Mouse (Mus musculus) embryonic facial prominence, embryonic 14.5 days (tissue): ENCODE data around the gene Lrtm2. TPM values are rescaled to one million over a fixed set of nuclear protein-coding genes. Genes with fewer than 3 reads are reported as not detected.

Experiments
- ATAC-seq: fragments of 200-750 bp; cut with Nextera tagmentation; 2 replicates; pipeline ENCODE4 v1.8.0; 2017; ENCODE audit warnings: low read depth, moderate number of reproducible peaks, moderate TSS enrichment
- DNase-seq: peaks from one replicate; pipeline ENCODE4 v3.0.0-alpha.2; 2015; ENCODE audit warnings: low spot score
- H3K27ac ChIP-seq: fragments of 300-500 bp; sonication (generic); replicated peaks from 2 replicates; pipeline ENCODE4 v1.5.1; 2014; ENCODE audit warnings: low read depth, mild to moderate bottlenecking, low read length, moderate library complexity
- H3K27me3 ChIP-seq: fragments of 300-500 bp; sonication (generic); replicated peaks from 2 replicates; pipeline ENCODE4 v1.6.1; 2014; ENCODE audit warnings: low read length; ENCODE audit not compliant: control insufficient read depth, insufficient read depth
- H3K36me3 ChIP-seq: fragments of 300-500 bp; sonication (generic); 2 replicates; pipeline ENCODE4 v1.6.1; 2014; ENCODE audit warnings: low read length, mixed read lengths; ENCODE audit not compliant: control insufficient read depth, insufficient read depth
- H3K4me1 ChIP-seq: fragments of 300-500 bp; sonication (generic); 2 replicates; pipeline ENCODE4 v1.6.1; 2014; ENCODE audit warnings: antibody characterized with exemption, low read length; ENCODE audit not compliant: control insufficient read depth, insufficient read depth
- H3K4me2 ChIP-seq: fragments of 300-500 bp; sonication (generic); 2 replicates; pipeline ENCODE4 v1.6.1; 2014; ENCODE audit warnings: low read depth, mild to moderate bottlenecking, low read length, moderate library complexity, mixed read lengths
- H3K4me3 ChIP-seq: fragments of 300-500 bp; sonication (generic); 2 replicates; pipeline ENCODE4 v1.5.1; 2014; ENCODE audit warnings: low read depth, mild to moderate bottlenecking, low read length
- H3K9ac ChIP-seq: fragments of 300-500 bp; sonication (generic); 2 replicates; pipeline ENCODE4 v1.6.1; 2014; ENCODE audit warnings: low read depth, mild to moderate bottlenecking, low read length, moderate library complexity, mixed read lengths
- H3K9me3 ChIP-seq: fragments of 300-500 bp; sonication (generic); 2 replicates; pipeline ENCODE4 v1.6.1; 2016; ENCODE audit warnings: low read length; ENCODE audit not compliant: control insufficient read depth
- WGBS: fragments of 180-500 bp; shearing (Covaris S2); extraction: QIAGEN DNeasy Blood & Tissue Kit; methylation state at CpG from one replicate; pipeline ENCODE4 v1.1.7; 2014; 5-methylcytosine and 5-hydroxymethylcytosine counted together
- polyA plus RNA-seq: library from polyadenylated mRNA; unstranded; fragments of >200 nt; fragmentation: Nextera tagmentation; extraction: Ambion mirVana; gene quantifications from 2 replicates; pipeline ENCODE4 v1.2.1, GENCODE M21; 2014

Lrtm2 gene
- polyA plus RNA-seq, 1 experiment from 2014 or later: 0.18 TPM

DNA sequence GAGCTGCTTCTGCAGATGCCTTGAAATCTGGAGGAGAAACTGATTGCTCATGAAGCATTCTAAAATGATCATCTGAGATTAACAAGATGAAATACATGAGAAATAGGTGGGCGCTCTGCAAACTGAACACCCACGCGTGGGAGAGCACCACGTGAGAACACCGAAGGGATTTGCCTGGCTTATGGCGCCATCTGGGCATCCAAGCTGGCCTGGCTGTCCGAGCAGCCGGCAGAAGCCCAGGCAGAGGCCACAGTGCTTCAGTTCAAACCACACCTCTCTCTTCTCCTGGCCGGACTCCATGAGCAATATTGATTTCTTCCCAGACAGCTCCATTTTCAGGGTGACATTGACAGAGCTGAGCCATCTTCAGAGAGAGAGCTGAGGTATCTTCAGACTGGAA is 49.8 kb downstream of the Lrtm2 start:
- ATAC-seq: no peak

DNA sequence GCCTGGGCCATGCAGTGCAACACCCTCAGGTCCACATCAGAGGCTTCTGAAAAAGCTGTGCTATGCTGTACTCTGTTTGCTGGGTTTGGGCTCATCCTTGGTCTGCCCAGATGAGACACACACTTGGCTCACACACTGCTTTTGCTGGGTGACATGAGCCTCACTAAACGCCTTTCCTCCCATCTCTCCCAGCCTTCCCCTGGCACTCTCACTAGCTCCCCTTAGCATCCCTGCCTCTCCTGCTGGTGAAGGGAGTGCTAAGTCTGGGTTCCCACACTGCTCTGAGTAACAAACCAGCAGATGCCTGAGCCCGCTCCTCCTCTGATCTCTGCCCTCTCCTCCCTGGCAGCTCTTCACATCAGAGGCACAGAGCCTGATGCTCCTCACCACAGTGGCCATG is 53.9 kb downstream of the Lrtm2 start:
- Histone ChIP-seq H3K4me2 (no peak overlapping the region), H3K27me3 (no peaks in the 10 kb centered on the region), H3K4me3 (no peak overlapping the region), H3K9ac (no peak overlapping the region), H3K4me1 (no peaks in the 10 kb centered on the region), H3K36me3 (no peaks in the 10 kb centered on the region), H3K27ac (no peak overlapping the region), H3K9me3 (no peaks in the 10 kb centered on the region)
- 70% methylated on average over 2 of the region's 2 CpGs for WGBS
- ATAC-seq (no peak), DNase-seq (no peak)

More for the DNA sequence above, 49.8 kb downstream of the Lrtm2 start:
- Histone ChIP-seq H3K4me1 (no peaks in the 10 kb centered on the region), H3K4me2 (no peak overlapping the region), H3K9ac (no peak overlapping the region), H3K27ac (no peak overlapping the region), H3K4me3 (no peak overlapping the region), H3K36me3 (no peaks in the 10 kb centered on the region), H3K9me3 (0 out of 2 replicates have a peak, but pooled peaks cover 4% of the 10 kb centered on the region), H3K27me3 (no peaks in the 10 kb centered on the region)
- DNase-seq: no peak
- WGBS: 68% methylated on average over 9 of the region's 9 CpGs

Other genes with a start within 250 kb of the Lrtm2 start
- gene Dcp1b, start 155.5 kb downstream of the Lrtm2 start, polyA plus RNA-seq: 5.9 and 8.2 TPM in 2 replicates
- gene Cacna1c, start 134.3 kb downstream of the Lrtm2 start, polyA plus RNA-seq: 4.8 and 6.6 TPM in 2 replicates
- 0.07 and 0.24 TPM in 2 replicates for gene Cacna2d4, start 94.2 kb downstream of the Lrtm2 start, polyA plus RNA-seq
- 25.8 and 30.1 TPM in 2 replicates for gene Adipor2, start 86.9 kb upstream of the Lrtm2 start, polyA plus RNA-seq
- gene Fbxl14, start 148.9 kb upstream of the Lrtm2 start, polyA plus RNA-seq: 6.2 and 7.5 TPM in 2 replicates
- gene Wnt5b, start 213.6 kb upstream of the Lrtm2 start, polyA plus RNA-seq: 11.4 and 12.6 TPM in 2 replicates